Mouse (Mus musculus) 416B (cell line): ENCODE results near the gene Nlrp10.

Experiments
- DNase-seq: peaks from one replicate; pipeline ENCODE4 v3.0.0; 2011; ENCODE audit warnings: low read depth

Gene Nlrp10

GRCm38 (mm10) chr7:108894320-108894719 lies 35.7 kb downstream of the Nlrp10 start, which contains the start of gene Olfr519:
Gene Olfr519 (minus strand): TSS chr7:108894420.
- DNase-seq: no peak

DNA sequence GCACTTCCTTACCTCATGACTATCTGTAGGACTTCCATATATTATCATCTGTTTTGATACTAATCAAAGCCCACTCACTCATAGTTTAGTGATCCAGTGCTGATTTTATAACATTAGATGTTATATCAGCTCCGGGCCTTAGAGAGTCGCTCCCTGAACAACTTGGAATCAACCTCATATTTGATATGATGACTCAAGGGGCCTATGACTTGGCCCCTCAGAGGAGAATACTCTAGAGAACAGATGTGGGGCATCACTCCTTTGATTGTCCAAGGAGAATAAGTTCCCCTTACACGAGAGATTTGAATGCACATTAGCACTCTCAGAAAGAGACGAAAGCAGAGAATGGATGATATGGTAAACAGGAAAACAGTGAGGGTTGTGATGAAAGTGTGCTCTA lies 45.1 kb downstream of the Nlrp10 start, which contains the start of gene Olfr518:
Olfr518 (minus strand) TSS at position 101 of the 400 bp plus-strand sequence.
- DNase-seq: no peak

DNA sequence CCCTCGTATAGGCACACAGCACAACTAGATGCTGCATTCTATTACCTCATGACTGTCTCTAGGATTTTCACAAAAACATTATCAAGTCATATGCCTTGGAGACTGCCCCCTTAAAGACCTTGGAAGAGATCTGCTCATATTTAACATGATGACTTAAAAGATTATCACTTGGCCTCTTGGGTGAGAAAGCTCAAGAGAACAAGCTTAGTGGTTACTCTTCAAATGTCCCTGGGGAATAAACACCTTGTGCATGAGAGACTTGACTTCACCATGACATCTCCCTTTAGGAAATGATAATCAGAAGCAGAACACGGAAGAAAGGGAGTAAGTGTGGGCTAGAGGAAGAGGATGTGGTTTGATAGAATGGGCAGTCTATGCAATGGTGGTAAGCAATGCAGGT lies 57.7 kb downstream of the Nlrp10 start, which contains the start of gene Olfr517:
Olfr517 (minus strand) TSS at position 101 of the 400 bp plus-strand sequence.
- no peak for DNase-seq
